In genomic region chr5:130117932-130118331, GRCm38 (mm10) we compare ENCODE assay signal across 18 mouse cellular contexts. TPM values are rescaled to one million over a fixed set of nuclear protein-coding genes. Genes with fewer than 3 reads are reported as not detected.
DNase-seq lines count a peak whose midpoint lies in the region; ATAC-seq and TF ChIP-seq lines count a peak whose summit lies in the region.
"Had no signal": no experiment of that assay in that cellular context is flagged by ENCODE, and none has a peak within 500 bp of the region (broad histone marks: within the 10 kb centered on the region; RNA-seq: fewer than 3 reads in every experiment).

No protein-coding gene starts in this region.

- H3K79me2 ChIP-seq in CH12.LX (replicated peaks; ENCODE audit: control insufficient read depth, extremely low read depth, insufficient read depth, poor library complexity, severe bottlenecking), result peaks cover 29% of the 10 kb centered on the region

- no peak for TF ChIP-seq POLR2A in kidney, adult 2 months (IDR thresholded peaks at IDR 0.05; ENCODE audit: low read depth, low read length)
- no peak for TF ChIP-seq POLR2A in CH12.LX (IDR thresholded peaks at IDR 0.05; ENCODE audit: low read depth, low read length)
- no peak for TF ChIP-seq POLR2A in cortical plate, adult 2 months (IDR thresholded peaks at IDR 0.05; ENCODE audit: extremely low read depth, insufficient read depth, low read length)

- DNase-seq in kidney, postnatal 0 days (ENCODE audit: low spot score), result peak; percentile 60
- no peak for DNase-seq in kidney, adult 2 months
- DNase-seq in CH12.LX (ENCODE audit: extremely low read depth), result no peak
- DNase-seq in urinary bladder, postnatal 36 days (ENCODE audit: low spot score in 2 of 2), result no peak
- DNase-seq: cerebellum, adult 9-10 months; kidney, adult 18-20 months; liver, postnatal 0 days; lung, postnatal 36 days; right cerebral cortex, postnatal 25 days; thymus, postnatal 4 days had no signal

- no peak for TF ChIP-seq CTCF in kidney, postnatal 0 days (IDR thresholded peaks at IDR 0.05; ENCODE audit: low read depth)
- TF ChIP-seq CTCF in kidney, adult 2 months (conservative IDR thresholded peaks at IDR 0.05; ENCODE audit: insufficient read depth, insufficient read length, low read depth, low read length), result no peak
- no peak for TF ChIP-seq CTCF in CH12.LX (conservative IDR thresholded peaks at IDR 0.05 in 1 of 2, IDR thresholded peaks at IDR 0.05 in 1 of 2; ENCODE audit: low read depth in 2 of 2, low read length in 2 of 2)
- no peak for TF ChIP-seq CTCF in cortical plate, adult 2 months (IDR thresholded peaks at IDR 0.05; ENCODE audit: extremely low read depth, insufficient read depth, low read length)

- H3K4me1 ChIP-seq in kidney, postnatal 0 days (replicated peaks; ENCODE audit: insufficient read depth, low read length), result 0 out of 2 replicates have a peak, but pooled peaks cover 4% of the 10 kb centered on the region
- H3K4me1 ChIP-seq in kidney, adult 2 months (ENCODE audit: control insufficient read depth, insufficient read depth, low read length), result no peaks in the 10 kb centered on the region
- H3K4me1 ChIP-seq in CH12.LX (ENCODE audit: control insufficient read depth in 1 of 2, insufficient read depth in 2 of 2), result peaks cover 35 to 70% of the 10 kb centered on the region in 2 experiments
- peaks cover 2% of the 10 kb centered on the region for H3K4me1 ChIP-seq in cortical plate, adult 2 months (ENCODE audit: control insufficient read depth, insufficient read depth, low read length)
- H3K4me1 ChIP-seq in neural tube, embryonic 15.5 days, result peaks cover 28% of the 10 kb centered on the region
- H3K4me1 ChIP-seq: midbrain, embryonic 12.5 days had no signal

- peaks cover 5% of the 10 kb centered on the region for H3K36me3 ChIP-seq in kidney, postnatal 0 days (ENCODE audit: insufficient read depth, low read length)
- H3K36me3 ChIP-seq in kidney, adult 2 months (ENCODE audit: control insufficient read depth, insufficient read depth, low read length), result no peaks in the 10 kb centered on the region
- H3K36me3 ChIP-seq in CH12.LX (replicated peaks in 1 of 2; ENCODE audit: control insufficient read depth in 1 of 2, insufficient read depth in 1 of 2, low read length in 1 of 2), result peaks cover 0 to 77% of the 10 kb centered on the region in 2 experiments
- H3K36me3 ChIP-seq in neural tube, embryonic 15.5 days, result peaks cover 6% of the 10 kb centered on the region; the same call in 1 of the 2 replicates
- H3K36me3 ChIP-seq: G1E had no signal

- dilution Hi-C loops in CH12.LX (cut with MboI; ENCODE audit: extremely low pct_ligation_motif_present, extremely low pct_unique_long_range_greater_than_20kb, low sequenced_read_pairs), result no loop called here

- no peak for TF ChIP-seq RAD21 in CH12.LX (IDR thresholded peaks at IDR 0.05; ENCODE audit: low read depth, low read length)

- H3K4me3 ChIP-seq in kidney, postnatal 0 days (replicated peaks; ENCODE audit: low read depth, low read length), result no peak overlapping the region
- H3K4me3 ChIP-seq in kidney, adult 2 months (ENCODE audit: insufficient read depth, low read depth, low read length), result no peak overlapping the region
- no peak overlapping the region for H3K4me3 ChIP-seq in CH12.LX (replicated peaks in 1 of 3; ENCODE audit: low read depth in 2 of 3, low read length in 2 of 3, poor library complexity in 1 of 3)
- no peak overlapping the region for H3K4me3 ChIP-seq in cortical plate, adult 2 months (ENCODE audit: insufficient read depth, low read length)
- H3K4me3 ChIP-seq in neural tube, embryonic 15.5 days (replicated peaks), result no peak overlapping the region
- H3K4me3 ChIP-seq: heart, embryonic 12.5 days; midbrain, embryonic 12.5 days had no signal

- H3K9ac ChIP-seq in kidney, postnatal 0 days (ENCODE audit: low read depth, low read length), result no peak overlapping the region
- no peak overlapping the region; the same call in 1 of the 2 replicates for H3K9ac ChIP-seq in CH12.LX (ENCODE audit: insufficient read depth, low read depth)
- no peak overlapping the region for H3K9ac ChIP-seq in neural tube, embryonic 15.5 days (replicated peaks)
- H3K9ac ChIP-seq: heart, embryonic 12.5 days; liver, postnatal 0 days; midbrain, embryonic 12.5 days had no signal

- no peak overlapping the region for H3K4me2 ChIP-seq in kidney, postnatal 0 days (ENCODE audit: low read length)
- H3K4me2 ChIP-seq in CH12.LX (ENCODE audit: insufficient read depth, low read depth, poor library complexity, severe bottlenecking), result no peak overlapping the region
- H3K4me2 ChIP-seq in neural tube, embryonic 15.5 days, result no peak overlapping the region
- H3K4me2 ChIP-seq: heart, embryonic 12.5 days; midbrain, embryonic 12.5 days had no signal

- TF ChIP-seq EP300 in CH12.LX (IDR thresholded peaks at IDR 0.05; ENCODE audit: low read length), result no peak

- no peaks in the 10 kb centered on the region for H3K9me3 ChIP-seq in kidney, postnatal 0 days (replicated peaks; ENCODE audit: low read length)
- no peaks in the 10 kb centered on the region for H3K9me3 ChIP-seq in CH12.LX (replicated peaks; ENCODE audit: low read length)
- no peaks in the 10 kb centered on the region for H3K9me3 ChIP-seq in neural tube, embryonic 15.5 days (replicated peaks)
- H3K9me3 ChIP-seq: G1E; heart, embryonic 12.5 days; midbrain, embryonic 12.5 days had no signal

- 0 out of 2 replicates have a peak overlapping the region, but pooled peaks have one; percentile 31 for H3K27ac ChIP-seq in kidney, postnatal 0 days
- H3K27ac ChIP-seq in kidney, adult 2 months (ENCODE audit: insufficient read depth, low read depth, low read length), result no peak overlapping the region
- 0 out of 2 replicates have a peak overlapping the region, but pooled peaks have one; percentile 8 for H3K27ac ChIP-seq in CH12.LX (ENCODE audit: insufficient read depth, low read depth)
- H3K27ac ChIP-seq in cortical plate, adult 2 months (ENCODE audit: insufficient read depth, low read length), result 0 out of 2 replicates have a peak overlapping the region, but pooled peaks have one; percentile 37
- peak overlapping the region; percentile 52; the same call in 1 of the 2 replicates for H3K27ac ChIP-seq in neural tube, embryonic 15.5 days (replicated peaks)
- H3K27ac ChIP-seq: midbrain, embryonic 12.5 days had no signal

- no peak for ATAC-seq in kidney, postnatal 0 days (replicated peaks; ENCODE audit: low FRiP score, low read depth)
- no peak for ATAC-seq in neural tube, embryonic 15.5 days (ENCODE audit: low FRiP score)
- no peak for ATAC-seq in megakaryocyte, adult 5-6 weeks (ENCODE audit: poor library complexity, severe bottlenecking)
- ATAC-seq: forebrain, embryonic 16.5 days; hindbrain, embryonic 16.5 days; liver, postnatal 0 days had no signal

- in situ Hi-C loops in CH12.LX (cut with MboI; ENCODE audit: low pct_ligation_motif_present, low pct_unique_long_range_greater_than_20kb, low sequenced_read_pairs), result no loop called here

- no peaks in the 10 kb centered on the region for H3K27me3 ChIP-seq in kidney, postnatal 0 days (ENCODE audit: insufficient read depth, low read length)
- H3K27me3 ChIP-seq in kidney, adult 2 months (replicated peaks; ENCODE audit: control insufficient read depth, insufficient read depth, low read length), result no peaks in the 10 kb centered on the region
- H3K27me3 ChIP-seq in CH12.LX (replicated peaks), result no peaks in the 10 kb centered on the region
- no peaks in the 10 kb centered on the region for H3K27me3 ChIP-seq in neural tube, embryonic 15.5 days (replicated peaks)
- H3K27me3 ChIP-seq: heart, embryonic 12.5 days; midbrain, embryonic 12.5 days had no signal

- 64% methylated on average over 6 of the region's 6 CpGs for WGBS in kidney, postnatal 0 days
- 77% methylated on average over 6 of the region's 6 CpGs for WGBS in kidney, adult 2 months
- 71% methylated on average over 6 of the region's 6 CpGs for WGBS in neural tube, embryonic 15.5 days

TF ChIP-seq in CH12.LX, 34 proteins besides CTCF, POLR2A, EP300 and RAD21:
- TF ChIP-seq ELF1 (IDR thresholded peaks at IDR 0.05; ENCODE audit: low read depth, low read length), result no peak
- TF ChIP-seq BHLHE40 (IDR thresholded peaks at IDR 0.05; ENCODE audit: low read depth, low read length), result peak; percentile 22; the same call in 1 of the 2 replicates
- TF ChIP-seq NELFE (IDR thresholded peaks at IDR 0.05; ENCODE audit: low read depth, low read length), result no peak
TF ChIP-seq in CH12.LX: peak in this region for 1.

RNA-seq across cellular contexts. Expression of gene Kctd7, which starts 26.7 kb away (rescaled TPM):
- 4.0 and 4.2 TPM in 2 replicates for polyA plus RNA-seq in kidney, postnatal 0 days (2015; fragmentation: Nextera tagmentation; extraction: Ambion mirVana)
- 2.4 and 4.3 TPM in 2 replicates for polyA plus RNA-seq in kidney, adult 2 months (2012; rRNA removed)
- total RNA-seq in CH12.LX (2012; rRNA removed) (3.7 and 4.3 TPM in 2 replicates), CH12.LX (2014; rRNA removed) (2.8 and 3.3 TPM in 2 replicates)
- polyA plus RNA-seq in CH12.LX (2012; ENCODE audit: insufficient read length, low read depth), result 2.6 and 2.8 TPM in 2 replicates
- 8.0 and 8.7 TPM in 2 replicates for polyA plus RNA-seq in cortical plate, adult 2 months (2012; rRNA removed)
- polyA plus RNA-seq in neural tube, embryonic 15.5 days (2015; fragmentation: Nextera tagmentation; extraction: Ambion mirVana), result 14.9 and 16.4 TPM in 2 replicates
- 1.0 and 1.4 TPM in 2 replicates for total RNA-seq in megakaryocyte, adult 5-6 weeks (2015)
- total RNA-seq in megakaryocyte, adult 5-6 weeks (2017), result 2.2 and 8.9 TPM in 2 replicates

RNA-seq across cellular contexts. Expression of gene Tpst1, which starts 44.8 kb away (rescaled TPM):
- polyA plus RNA-seq in kidney, postnatal 0 days (2015; fragmentation: Nextera tagmentation; extraction: Ambion mirVana), result 63.9 and 66.5 TPM in 2 replicates
- polyA plus RNA-seq in kidney, adult 2 months (2012; rRNA removed), result 8.0 and 8.7 TPM in 2 replicates
- total RNA-seq in CH12.LX (2012; rRNA removed), result 36.8 and 45.5 TPM in 2 replicates
- total RNA-seq in CH12.LX (2014; rRNA removed), result 49.9 and 52.5 TPM in 2 replicates
- polyA plus RNA-seq in CH12.LX (2012; ENCODE audit: insufficient read length, low read depth), result 43.2 and 50.4 TPM in 2 replicates
- 32.8 and 33.0 TPM in 2 replicates for polyA plus RNA-seq in cortical plate, adult 2 months (2012; rRNA removed)
- polyA plus RNA-seq in neural tube, embryonic 15.5 days (2015; fragmentation: Nextera tagmentation; extraction: Ambion mirVana), result 58.8 and 59.2 TPM in 2 replicates
- total RNA-seq in megakaryocyte, adult 5-6 weeks (2015), result 14.9 and 18.5 TPM in 2 replicates
- total RNA-seq in megakaryocyte, adult 5-6 weeks (2017), result 8.2 and 12.4 TPM in 2 replicates
- polyA plus RNA-seq: G1E had no signal

RNA-seq across cellular contexts. Expression of gene Rabgef1, which starts 53.7 kb away (rescaled TPM):
- 28.1 and 31.8 TPM in 2 replicates for polyA plus RNA-seq in kidney, postnatal 0 days (2015; fragmentation: Nextera tagmentation; extraction: Ambion mirVana)
- 18.4 and 20.9 TPM in 2 replicates for polyA plus RNA-seq in kidney, adult 2 months (2012; rRNA removed)
- 26.4 and 26.7 TPM in 2 replicates for total RNA-seq in CH12.LX (2012; rRNA removed)
- total RNA-seq in CH12.LX (2014; rRNA removed), result 19.3 and 20.1 TPM in 2 replicates
- polyA plus RNA-seq in CH12.LX (2012; ENCODE audit: insufficient read length, low read depth), result 31.6 and 34.4 TPM in 2 replicates
- polyA plus RNA-seq in cortical plate, adult 2 months (2012; rRNA removed), result 38.5 and 43.6 TPM in 2 replicates
- 38.9 and 42.0 TPM in 2 replicates for polyA plus RNA-seq in neural tube, embryonic 15.5 days (2015; fragmentation: Nextera tagmentation; extraction: Ambion mirVana)
- 16.8 and 19.0 TPM in 2 replicates for total RNA-seq in megakaryocyte, adult 5-6 weeks (2015)
- 19.9 and 22.2 TPM in 2 replicates for total RNA-seq in megakaryocyte, adult 5-6 weeks (2017)
